ENCODE assay signal across 12 mouse cellular contexts in the genomic region with DNA sequence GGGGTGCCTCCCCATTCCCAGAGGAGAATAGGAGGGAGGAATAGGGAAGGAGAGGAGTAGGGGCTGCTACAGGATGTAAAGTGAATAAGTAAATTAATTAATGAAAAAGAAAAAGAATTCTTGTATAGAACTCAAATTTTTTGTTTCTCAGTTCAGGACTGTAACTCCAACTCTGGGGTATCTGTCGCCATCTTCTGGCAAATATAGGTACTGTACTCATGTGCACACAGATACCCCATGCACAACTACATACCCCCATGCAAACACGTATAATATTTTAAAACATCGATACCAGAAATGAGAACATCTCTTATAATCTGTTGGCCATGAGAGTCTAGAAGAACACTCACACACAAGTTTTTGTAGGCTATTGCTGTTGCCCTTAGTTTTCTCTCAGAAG.
A peak's percentile ranks its signal among the peaks of the same experiment; 100 is the strongest.
DNase-seq lines count a peak whose midpoint lies in the region; ATAC-seq lines count a peak whose summit lies in the region.
"Had no signal": no experiment of that assay in that cellular context is flagged by ENCODE, and none has a peak within 500 bp of the region (broad histone marks: within the 10 kb centered on the region; RNA-seq: fewer than 3 reads in every experiment).

No protein-coding gene starts in this region.

- no peak overlapping the region for H3K4me2 ChIP-seq in embryonic facial prominence, embryonic 11.5 days (ENCODE audit: low read depth, low read length)
- H3K4me2 ChIP-seq in kidney, embryonic 16.5 days (replicated peaks; ENCODE audit: low read depth, low read length): no peak overlapping the region
- H3K4me2 ChIP-seq: stomach, embryonic 15.5 days had no signal

- peak; percentile 1 for DNase-seq in embryonic facial prominence, embryonic 11.5 days (ENCODE audit: low spot score)
- DNase-seq in embryonic facial prominence, embryonic 10.5 days (ENCODE audit: low spot score): no peak
- peak; percentile 16 for DNase-seq in kidney, postnatal 10 days
- peak; percentile 7 for DNase-seq in 3T3-L1 (ENCODE audit: low read depth, low spot score)
- peak; percentile 3 for DNase-seq in brain, adult 2 months (ENCODE audit: low read depth, low spot score)
- DNase-seq in spleen, adult 12 weeks (ENCODE audit: low spot score): no peak
- no peak for DNase-seq in lung, postnatal 25 days (ENCODE audit: low spot score)
- DNase-seq: cerebellum, adult 11 months; gastrocnemius, postnatal 36 days had no signal

- H3K9ac ChIP-seq in embryonic facial prominence, embryonic 11.5 days (replicated peaks; ENCODE audit: low read length): no peak overlapping the region
- H3K9ac ChIP-seq in kidney, embryonic 16.5 days (replicated peaks; ENCODE audit: low read length): no peak overlapping the region
- H3K9ac ChIP-seq: stomach, embryonic 15.5 days had no signal

- no peak overlapping the region for H3K4me3 ChIP-seq in embryonic facial prominence, embryonic 11.5 days (ENCODE audit: low read depth, low read length)
- H3K4me3 ChIP-seq in embryonic facial prominence, embryonic 10.5 days: no peak overlapping the region
- H3K4me3 ChIP-seq in kidney, embryonic 16.5 days (ENCODE audit: low read length): no peak overlapping the region
- H3K4me3 ChIP-seq: stomach, embryonic 15.5 days had no signal

- 74% methylated on average over 3 of the region's 3 CpGs for WGBS in embryonic facial prominence, embryonic 11.5 days
- 76% methylated on average over 3 of the region's 3 CpGs for WGBS in embryonic facial prominence, embryonic 10.5 days
- 70% methylated on average over 3 of the region's 3 CpGs for WGBS in kidney, embryonic 16.5 days

- no peaks in the 10 kb centered on the region for H3K9me3 ChIP-seq in embryonic facial prominence, embryonic 11.5 days (replicated peaks; ENCODE audit: control insufficient read depth, low read length)
- no peaks in the 10 kb centered on the region for H3K9me3 ChIP-seq in embryonic facial prominence, embryonic 10.5 days
- no peaks in the 10 kb centered on the region for H3K9me3 ChIP-seq in kidney, embryonic 16.5 days (ENCODE audit: low read length)
- H3K9me3 ChIP-seq: stomach, embryonic 15.5 days had no signal

- ATAC-seq in embryonic facial prominence, embryonic 11.5 days (replicated peaks; ENCODE audit: insufficient number of reproducible peaks, low FRiP score, low TSS enrichment, low read depth): no peak
- ATAC-seq in kidney, embryonic 16.5 days (ENCODE audit: low FRiP score, low TSS enrichment): no peak

- H3K27me3 ChIP-seq in embryonic facial prominence, embryonic 11.5 days (ENCODE audit: control insufficient read depth, insufficient read depth, low read length): no peaks in the 10 kb centered on the region
- H3K27me3 ChIP-seq in embryonic facial prominence, embryonic 10.5 days (replicated peaks; ENCODE audit: low read depth, poor library complexity, severe bottlenecking): no peaks in the 10 kb centered on the region
- no peaks in the 10 kb centered on the region for H3K27me3 ChIP-seq in kidney, embryonic 16.5 days (ENCODE audit: insufficient read depth, low read length)
- H3K27me3 ChIP-seq: stomach, embryonic 15.5 days had no signal

- no peaks in the 10 kb centered on the region for H3K4me1 ChIP-seq in embryonic facial prominence, embryonic 11.5 days (ENCODE audit: control insufficient read depth, insufficient read depth, low read length)
- H3K4me1 ChIP-seq in embryonic facial prominence, embryonic 10.5 days: no peaks in the 10 kb centered on the region
- H3K4me1 ChIP-seq in kidney, embryonic 16.5 days (ENCODE audit: insufficient read depth, low read length): no peaks in the 10 kb centered on the region
- H3K4me1 ChIP-seq: stomach, embryonic 15.5 days had no signal

- H3K36me3 ChIP-seq in embryonic facial prominence, embryonic 11.5 days (replicated peaks; ENCODE audit: control insufficient read depth, insufficient read depth, low read depth, low read length): no peaks in the 10 kb centered on the region
- H3K36me3 ChIP-seq in embryonic facial prominence, embryonic 10.5 days (replicated peaks): no peaks in the 10 kb centered on the region
- no peaks in the 10 kb centered on the region for H3K36me3 ChIP-seq in kidney, embryonic 16.5 days (ENCODE audit: insufficient read depth, low read length)
- H3K36me3 ChIP-seq: stomach, embryonic 15.5 days had no signal

- no peak overlapping the region for H3K27ac ChIP-seq in embryonic facial prominence, embryonic 11.5 days (replicated peaks; ENCODE audit: low read depth, low read length)
- no peak overlapping the region for H3K27ac ChIP-seq in embryonic facial prominence, embryonic 10.5 days (replicated peaks)
- no peak overlapping the region for H3K27ac ChIP-seq in kidney, embryonic 16.5 days (ENCODE audit: low read length)
- H3K27ac ChIP-seq: macrophage; stomach, embryonic 15.5 days had no signal

Comparison
In these comparisons a context has a peak if more than half of its experiments do, and no peak if none do; other contexts are left out.
1. DNase-seq: peak in embryonic facial prominence, embryonic 11.5 days (single experiment), kidney, postnatal 10 days (single experiment), 3T3-L1 (single experiment) and brain, adult 2 months (single experiment); none in embryonic facial prominence, embryonic 10.5 days (single experiment), spleen, adult 12 weeks (single experiment) and lung, postnatal 25 days (single experiment).